Mouse (Mus musculus): ENCODE results near the gene Idua. TPM values are rescaled to one million over a fixed set of nuclear protein-coding genes. Genes with fewer than 3 reads are reported as not detected.

Idua gene
- total RNA-seq, 1 experiment: 3.7 TPM

- H3K9ac ChIP-seq (ENCODE audit: insufficient read depth, low read depth, low read length, poor library complexity, severe bottlenecking): no peak overlapping the region
Observed at GRCm38 (mm10) chr5:108701341-108702021, 41.4 kb downstream of the Idua start.

GRCm38 (mm10) chr5:108703754-108704626 lies 43.9 kb downstream of the Idua start:
- Histone ChIP-seq H3K9me3 (ENCODE audit: control insufficient read depth, insufficient read depth, low read depth, low read length) (no peaks in the 10 kb centered on the region), H3K27ac (ENCODE audit: insufficient read depth, low read depth, low read length, poor library complexity, severe bottlenecking) (no peak overlapping the region), H3K4me1 (ENCODE audit: control insufficient read depth in 2 of 2, insufficient read depth in 2 of 2, low read length in 2 of 2, poor library complexity in 1 of 2) (no peaks in the 10 kb centered on the region), H3K9ac (ENCODE audit: insufficient read depth, low read depth, low read length, poor library complexity, severe bottlenecking) (no peak overlapping the region), H3K4me3 (ENCODE audit: insufficient read depth in 1 of 2, low read depth in 1 of 2, low read length in 2 of 2, poor library complexity in 1 of 2, severe bottlenecking in 1 of 2) (no peak overlapping the region), H3K36me3 (ENCODE audit: control insufficient read depth, insufficient read depth, low read length, poor library complexity, severe bottlenecking) (peaks cover 8% of the 10 kb centered on the region; the same call in 1 of the 2 replicates)
- TF ChIP-seq ZNF384 (IDR thresholded peaks at IDR 0.05; ENCODE audit: low read depth, low read length) (no peak), HCFC1 (IDR thresholded peaks at IDR 0.05; ENCODE audit: borderline replicate concordance, insufficient read depth, low read length) (no peak), MAFK (IDR thresholded peaks at IDR 0.05; ENCODE audit: insufficient read depth, low read depth, low read length) (no peak), ZC3H11A (IDR thresholded peaks at IDR 0.05; ENCODE audit: borderline replicate concordance, low read depth, low read length) (no peak), CHD2 (IDR thresholded peaks at IDR 0.05; ENCODE audit: low read depth, low read length) (no peak)
- DNase-seq (ENCODE audit: low read depth, low spot score): no peak
- in situ Hi-C loops (cut with MboI; ENCODE audit: low sequenced_read_pairs in 2 of 2, unreplicated experiment in 2 of 2): no loop called here

More at GRCm38 (mm10) chr5:108701341-108702021, 41.4 kb downstream of the Idua start:
- no peaks in the 10 kb centered on the region for H3K9me3 ChIP-seq (ENCODE audit: control insufficient read depth, insufficient read depth, low read depth, low read length)
- peaks cover 8% of the 10 kb centered on the region; the same call in 1 of the 2 replicates for H3K36me3 ChIP-seq (ENCODE audit: control insufficient read depth, insufficient read depth, low read length, poor library complexity, severe bottlenecking)
- H3K27ac ChIP-seq (ENCODE audit: insufficient read depth, low read depth, low read length, poor library complexity, severe bottlenecking): no peak overlapping the region
- TF ChIP-seq CHD2 (IDR thresholded peaks at IDR 0.05; ENCODE audit: low read depth, low read length) (no peak), MAFK (IDR thresholded peaks at IDR 0.05; ENCODE audit: insufficient read depth, low read depth, low read length) (no peak), ZC3H11A (IDR thresholded peaks at IDR 0.05; ENCODE audit: borderline replicate concordance, low read depth, low read length) (no peak), HCFC1 (IDR thresholded peaks at IDR 0.05; ENCODE audit: borderline replicate concordance, insufficient read depth, low read length) (no peak), ZNF384 (IDR thresholded peaks at IDR 0.05; ENCODE audit: low read depth, low read length) (no peak)
- no peak overlapping the region for H3K4me3 ChIP-seq (ENCODE audit: insufficient read depth in 1 of 2, low read depth in 1 of 2, low read length in 2 of 2, poor library complexity in 1 of 2, severe bottlenecking in 1 of 2)
- no peak for DNase-seq (ENCODE audit: low read depth, low spot score)
- in situ Hi-C loops (cut with MboI; ENCODE audit: low sequenced_read_pairs in 2 of 2, unreplicated experiment in 2 of 2): no loop called here
- H3K4me1 ChIP-seq (ENCODE audit: control insufficient read depth in 2 of 2, insufficient read depth in 2 of 2, low read length in 2 of 2, poor library complexity in 1 of 2): no peaks in the 10 kb centered on the region

DNA sequence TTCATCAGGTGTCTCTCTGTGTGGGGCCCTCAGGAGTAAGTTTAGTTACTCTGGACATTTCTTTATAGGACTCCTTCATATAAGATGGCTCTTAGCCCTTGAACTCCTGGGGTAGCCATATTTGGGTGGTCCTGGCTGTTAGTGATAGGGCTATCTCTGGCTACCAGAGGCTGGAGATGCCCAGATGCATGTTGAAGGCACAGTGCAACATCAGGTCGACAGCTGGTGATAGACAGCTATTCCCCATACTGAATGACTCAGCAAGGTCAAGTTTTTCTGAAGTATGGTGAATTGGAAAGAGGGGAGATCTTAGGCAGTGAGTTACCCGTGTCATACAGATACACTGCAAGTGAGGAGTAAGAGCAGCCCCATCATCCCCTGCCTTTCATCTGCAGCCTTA lies 47.6 kb downstream of the Idua start:
- no peak for TF ChIP-seq CHD2 (IDR thresholded peaks at IDR 0.05; ENCODE audit: low read depth, low read length)
- no peak for TF ChIP-seq ZC3H11A (IDR thresholded peaks at IDR 0.05; ENCODE audit: borderline replicate concordance, low read depth, low read length)
- no peak for TF ChIP-seq HCFC1 (IDR thresholded peaks at IDR 0.05; ENCODE audit: borderline replicate concordance, insufficient read depth, low read length)
- TF ChIP-seq MAFK (IDR thresholded peaks at IDR 0.05; ENCODE audit: insufficient read depth, low read depth, low read length): no peak
- in situ Hi-C loops (cut with MboI; ENCODE audit: low sequenced_read_pairs in 2 of 2, unreplicated experiment in 2 of 2): no loop called here
- Histone ChIP-seq H3K36me3 (ENCODE audit: control insufficient read depth, insufficient read depth, low read length, poor library complexity, severe bottlenecking) (peaks cover 8% of the 10 kb centered on the region; the same call in 1 of the 2 replicates), H3K9me3 (ENCODE audit: control insufficient read depth, insufficient read depth, low read depth, low read length) (no peaks in the 10 kb centered on the region), H3K4me3 (ENCODE audit: insufficient read depth in 1 of 2, low read depth in 1 of 2, low read length in 2 of 2, poor library complexity in 1 of 2, severe bottlenecking in 1 of 2) (no peak overlapping the region), H3K27ac (ENCODE audit: insufficient read depth, low read depth, low read length, poor library complexity, severe bottlenecking) (no peak overlapping the region), H3K9ac (ENCODE audit: insufficient read depth, low read depth, low read length, poor library complexity, severe bottlenecking) (no peak overlapping the region), H3K4me1 (ENCODE audit: control insufficient read depth in 2 of 2, insufficient read depth in 2 of 2, low read length in 2 of 2, poor library complexity in 1 of 2) (peaks cover 0 to 2% of the 10 kb centered on the region in 2 experiments; a peak in 1 of 4 replicates)
- no peak for DNase-seq (ENCODE audit: low read depth, low spot score)

- DNase-seq (ENCODE audit: low read depth, low spot score): no peak
- H3K4me3 ChIP-seq (ENCODE audit: insufficient read depth in 1 of 2, low read depth in 1 of 2, low read length in 2 of 2, poor library complexity in 1 of 2, severe bottlenecking in 1 of 2): no peak overlapping the region
- in situ Hi-C loops (cut with MboI; ENCODE audit: low sequenced_read_pairs in 2 of 2, unreplicated experiment in 2 of 2): no loop called here
- TF ChIP-seq HCFC1 (IDR thresholded peaks at IDR 0.05; ENCODE audit: borderline replicate concordance, insufficient read depth, low read length) (no peak), ZC3H11A (IDR thresholded peaks at IDR 0.05; ENCODE audit: borderline replicate concordance, low read depth, low read length) (no peak), MAFK (IDR thresholded peaks at IDR 0.05; ENCODE audit: insufficient read depth, low read depth, low read length) (no peak), ZNF384 (IDR thresholded peaks at IDR 0.05; ENCODE audit: low read depth, low read length) (no peak), CHD2 (IDR thresholded peaks at IDR 0.05; ENCODE audit: low read depth, low read length) (no peak)
- H3K36me3 ChIP-seq (ENCODE audit: control insufficient read depth, insufficient read depth, low read length, poor library complexity, severe bottlenecking): peaks cover 6% of the 10 kb centered on the region; the same call in 1 of the 2 replicates
- peaks cover 0 to 2% of the 10 kb centered on the region in 2 experiments; a peak in 1 of 4 replicates for H3K4me1 ChIP-seq (ENCODE audit: control insufficient read depth in 2 of 2, insufficient read depth in 2 of 2, low read length in 2 of 2, poor library complexity in 1 of 2)
- H3K27ac ChIP-seq (ENCODE audit: insufficient read depth, low read depth, low read length, poor library complexity, severe bottlenecking): no peak overlapping the region
- no peak overlapping the region for H3K9ac ChIP-seq (ENCODE audit: insufficient read depth, low read depth, low read length, poor library complexity, severe bottlenecking)
- no peaks in the 10 kb centered on the region for H3K9me3 ChIP-seq (ENCODE audit: control insufficient read depth, insufficient read depth, low read depth, low read length)
Observed at GRCm38 (mm10) chr5:108708419-108708818, 48.3 kb downstream of the Idua start.

All from ES-E14 (cell line).